Mouse (Mus musculus) kidney, embryonic 16.5 days (tissue): ENCODE data around the gene Rps18. TPM values are rescaled to one million over a fixed set of nuclear protein-coding genes. Genes with fewer than 3 reads are reported as not detected.
"Not testable (repeated sequence)": the region's sequence is repeated elsewhere in the genome, so short reads cannot be mapped to it uniquely, and the experiment has no call there.

ENCODE experiments used
- ATAC-seq: fragments of 200-750 bp; cut with Nextera tagmentation; 2 replicates; pipeline ENCODE4 v1.8.0; 2017; ENCODE audit warnings: moderate TSS enrichment; ENCODE audit not compliant: low FRiP score, low TSS enrichment
- H3K27ac ChIP-seq: fragments of 300-500 bp; sonication (generic); 2 replicates; pipeline ENCODE4 v1.5.1; 2014; ENCODE audit warnings: low read length
- H3K27me3 ChIP-seq: fragments of 300-500 bp; sonication (generic); 2 replicates; pipeline ENCODE4 v1.6.1; 2014; ENCODE audit warnings: low read length, control low read depth, mixed read lengths; ENCODE audit not compliant: insufficient read depth
- H3K36me3 ChIP-seq: fragments of 300-500 bp; sonication (generic); 2 replicates; pipeline ENCODE4 v1.6.1; 2014; ENCODE audit warnings: low read length, control low read depth, mixed read lengths; ENCODE audit not compliant: insufficient read depth
- H3K4me1 ChIP-seq: fragments of 300-500 bp; sonication (generic); 2 replicates; pipeline ENCODE4 v1.6.1; 2014; ENCODE audit warnings: low read length, control low read depth, mixed read lengths; ENCODE audit not compliant: insufficient read depth
- H3K4me2 ChIP-seq: fragments of 300-500 bp; sonication (generic); replicated peaks from 2 replicates; pipeline ENCODE4 v1.6.1; 2014; ENCODE audit warnings: low read depth, low read length
- H3K4me3 ChIP-seq: fragments of 300-500 bp; sonication (generic); 2 replicates; pipeline ENCODE4 v1.5.1; 2014; ENCODE audit warnings: mild to moderate bottlenecking, low read length
- H3K9ac ChIP-seq: fragments of 300-500 bp; sonication (generic); replicated peaks from 2 replicates; pipeline ENCODE4 v1.6.1; 2014; ENCODE audit warnings: low read length
- H3K9me3 ChIP-seq: fragments of 300-500 bp; sonication (generic); 2 replicates; pipeline ENCODE4 v1.6.1; 2016; ENCODE audit warnings: low read length, control low read depth
- WGBS: fragments of 180-500 bp; shearing (Covaris S2); extraction: QIAGEN DNeasy Blood & Tissue Kit; methylation state at CpG from one replicate; pipeline ENCODE4 v1.1.7; 2014; 5-methylcytosine and 5-hydroxymethylcytosine counted together
- polyA plus RNA-seq: library from polyadenylated mRNA; unstranded; fragments of >200 nt; fragmentation: Nextera tagmentation; extraction: Ambion mirVana; gene quantifications from 2 replicates; pipeline ENCODE4 v1.2.1, GENCODE M21; 2015

Gene Rps18
- polyA plus RNA-seq, 1 experiment from 2014 or later, result 1,786 TPM

GRCm38 (mm10) chr17:33956336-33956735, 535 bp upstream of the Rps18 start:
- Histone ChIP-seq H3K4me1 (peaks cover 38% of the 10 kb centered on the region), H3K27ac (no peak overlapping the region), H3K27me3 (no peaks in the 10 kb centered on the region), H3K4me3 (peak overlapping the region; percentile 87), H3K36me3 (peaks cover 46% of the 10 kb centered on the region), H3K4me2 (peak overlapping the region; percentile 74), H3K9me3 (no peaks in the 10 kb centered on the region), H3K9ac (peak overlapping the region; percentile 75)
- WGBS, result 7% methylated on average over 10 of the region's 10 CpGs
- ATAC-seq, result no peak

DNA sequence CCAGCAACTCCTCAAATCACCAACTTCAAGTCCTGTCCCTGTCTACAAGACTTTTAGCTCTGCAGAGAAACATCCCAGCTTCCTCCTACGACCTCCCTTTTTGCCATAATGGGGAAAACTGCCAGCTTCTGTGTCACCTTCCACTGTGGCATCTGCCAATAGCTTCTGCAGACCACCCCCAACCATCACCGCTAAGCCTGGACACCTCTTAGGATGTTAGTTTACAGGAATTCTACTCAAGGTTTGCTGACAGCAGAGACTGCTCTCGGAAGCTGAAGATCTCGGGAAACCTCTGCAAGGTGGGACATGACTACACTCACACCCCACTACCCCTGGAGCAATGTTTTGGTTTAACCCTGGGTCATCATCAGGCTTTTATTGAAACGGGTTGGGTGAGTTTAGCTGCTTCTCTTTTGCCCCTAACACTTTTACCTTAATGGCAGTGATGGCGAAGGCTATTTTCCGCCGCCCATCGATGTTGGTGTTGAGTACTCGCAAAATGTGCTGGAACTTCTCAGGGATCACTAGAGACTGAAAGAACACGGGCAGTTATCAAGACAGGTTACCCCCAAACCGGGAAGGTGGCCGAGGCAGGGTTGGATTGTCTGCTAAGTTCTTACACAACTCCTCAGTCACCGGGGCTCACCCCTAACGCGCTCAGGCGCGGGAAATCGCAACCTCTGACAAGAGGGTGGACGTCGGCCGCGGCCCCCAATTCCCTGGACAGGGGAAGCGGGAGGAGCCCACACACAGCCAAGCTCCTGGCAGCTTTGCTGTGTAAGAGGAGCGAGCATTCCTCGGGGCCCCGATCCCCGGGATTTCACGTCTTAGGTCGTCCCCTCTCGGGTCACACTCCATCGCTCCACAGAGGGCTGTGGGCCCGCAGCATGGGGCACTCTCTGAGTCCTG, 901 bp downstream of the Rps18 start:
- Histone ChIP-seq H3K9me3 (no peaks in the 10 kb centered on the region), H3K9ac (peak overlapping the region; percentile 87), H3K4me1 (peaks cover 50% of the 10 kb centered on the region), H3K4me3 (peak overlapping the region; percentile 87), H3K27ac (peak overlapping the region; percentile 87), H3K4me2 (peak overlapping the region; percentile 99), H3K36me3 (peaks cover 40% of the 10 kb centered on the region), H3K27me3 (no peaks in the 10 kb centered on the region)
- no peak; the same call in 1 of the 2 replicates for ATAC-seq
- under 1% methylated on average over 33 of the region's 33 CpGs for WGBS

DNA sequence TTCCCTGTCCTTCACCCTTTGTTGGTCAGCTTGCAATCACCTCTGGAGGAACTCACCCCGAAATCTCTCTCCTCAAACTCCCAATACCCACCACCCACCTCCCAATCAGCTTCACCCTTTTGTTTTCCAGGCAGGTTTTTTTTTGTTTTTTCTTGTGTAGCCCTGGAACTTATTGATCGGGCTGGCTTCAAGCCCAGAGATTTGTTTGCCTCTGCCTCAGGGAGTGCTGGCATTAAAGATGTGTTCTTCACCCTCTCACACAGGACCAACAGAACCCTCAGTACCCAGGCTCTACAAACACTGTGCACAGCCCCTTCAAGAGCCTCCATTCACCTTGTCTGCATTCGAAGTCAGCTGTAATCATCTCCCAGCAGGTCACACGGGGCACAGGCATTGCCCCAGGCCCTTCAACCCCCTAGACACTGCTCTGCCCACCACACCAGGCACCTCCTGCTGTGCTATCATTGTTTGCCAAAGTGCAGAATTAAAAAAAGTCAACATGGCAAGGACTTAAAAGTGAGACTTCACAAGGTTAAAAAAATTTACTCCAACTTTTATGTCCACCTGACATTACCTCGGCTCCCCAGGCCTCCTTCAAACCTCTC, 1.7 kb downstream of the Rps18 start:
- Histone ChIP-seq H3K27ac (peak overlapping the region; percentile 87), H3K36me3 (peaks cover 36% of the 10 kb centered on the region), H3K4me1 (peaks cover 50% of the 10 kb centered on the region), H3K9ac (peak overlapping the region; percentile 87), H3K9me3 (no peaks in the 10 kb centered on the region), H3K4me2 (peak overlapping the region; percentile 99), H3K4me3 (peak overlapping the region; percentile 87), H3K27me3 (no peaks in the 10 kb centered on the region)
- WGBS, result 40% methylated on average over 5 of the region's 5 CpGs
- no peak for ATAC-seq

GRCm38 (mm10) chr17:33953310-33953709, 2.5 kb downstream of the Rps18 start:
- no peak for ATAC-seq
- peaks cover 50% of the 10 kb centered on the region for H3K4me1 ChIP-seq

DNA sequence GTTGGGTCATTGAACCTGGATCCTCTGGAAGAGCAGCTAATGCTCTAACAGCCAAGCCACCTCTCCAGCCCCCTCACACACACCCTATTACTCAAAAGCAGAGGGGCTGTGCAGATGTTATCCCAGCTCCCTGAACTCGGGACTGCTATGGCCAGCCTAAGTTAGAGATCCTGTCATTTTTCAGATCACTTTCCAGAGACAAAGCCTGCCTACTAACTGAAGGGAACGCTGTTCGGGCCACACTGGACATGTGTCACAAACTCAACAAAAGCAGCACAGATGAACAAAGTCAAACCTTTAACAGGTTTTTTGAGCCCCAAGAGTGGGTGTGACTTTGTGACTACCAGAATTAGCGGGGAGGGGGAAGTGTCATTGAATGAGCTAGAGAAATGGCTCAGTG, 2.9 kb downstream of the Rps18 start:
- Histone ChIP-seq H3K9me3 (no peaks in the 10 kb centered on the region), H3K27ac (peak overlapping the region; percentile 43; the same call in 1 of the 2 replicates), H3K4me3 (no peak overlapping the region), H3K36me3 (peaks cover 32% of the 10 kb centered on the region), H3K4me1 (peaks cover 50% of the 10 kb centered on the region), H3K9ac (peak overlapping the region; percentile 87), H3K27me3 (no peaks in the 10 kb centered on the region), H3K4me2 (0 out of 2 replicates have a peak overlapping the region, but pooled peaks have one; percentile 99)
- 82% methylated on average over 4 of the region's 4 CpGs for WGBS
- no peak for ATAC-seq

More at GRCm38 (mm10) chr17:33953310-33953709, 2.5 kb downstream of the Rps18 start:
- WGBS, result 81% methylated on average over 3 of the region's 3 CpGs
- Histone ChIP-seq H3K27ac (0 out of 2 replicates have a peak overlapping the region, but pooled peaks have one; percentile 43), H3K9me3 (no peaks in the 10 kb centered on the region), H3K4me2 (peak overlapping the region; percentile 99), H3K27me3 (no peaks in the 10 kb centered on the region), H3K36me3 (peaks cover 35% of the 10 kb centered on the region), H3K4me3 (peak overlapping the region; percentile 87; the same call in 1 of the 2 replicates), H3K9ac (peak overlapping the region; percentile 87)

GRCm38 (mm10) chr17:33952015-33952414, 3.8 kb downstream of the Rps18 start:
- 0 out of 2 replicates have a peak overlapping the region, but pooled peaks have one; percentile 10 for H3K9ac ChIP-seq
- not testable (repeated sequence) for ATAC-seq
- H3K4me3 ChIP-seq, result peak overlapping the region; percentile 51; the same call in 1 of the 2 replicates

GRCm38 (mm10) chr17:33951021-33951946, 4.5 kb downstream of the Rps18 start, which contains the start of gene B3galt4:
B3galt4 (minus strand) TSS chr17:33951488.
- H3K27ac ChIP-seq, result peak within 1 kb of the TSS; percentile 92
- H3K9ac ChIP-seq, result peak within 1 kb of the TSS; percentile 64
- no peaks in the 10 kb centered on the region for H3K9me3 ChIP-seq
- no peaks in the 10 kb centered on the region for H3K27me3 ChIP-seq
- peak; percentile 83 for ATAC-seq
- H3K36me3 ChIP-seq, result peaks cover 34% of the 10 kb centered on the region
- WGBS, result 1% methylated on average over 45 of the region's 45 CpGs
- H3K4me3 ChIP-seq, result peak within 1 kb of the TSS; percentile 51
- H3K4me1 ChIP-seq, result peaks cover 45% of the 10 kb centered on the region
- H3K4me2 ChIP-seq, result peak within 1 kb of the TSS; percentile 75

More at GRCm38 (mm10) chr17:33952015-33952414, 3.8 kb downstream of the Rps18 start:
- H3K36me3 ChIP-seq, result peaks cover 31% of the 10 kb centered on the region
- peak overlapping the region; percentile 92 for H3K27ac ChIP-seq
- peak overlapping the region; percentile 75 for H3K4me2 ChIP-seq
- 61% methylated on average over 13 of the region's 13 CpGs for WGBS
- peaks cover 50% of the 10 kb centered on the region for H3K4me1 ChIP-seq
- not testable (repeated sequence) for H3K9me3 ChIP-seq, H3K27me3 ChIP-seq

DNA sequence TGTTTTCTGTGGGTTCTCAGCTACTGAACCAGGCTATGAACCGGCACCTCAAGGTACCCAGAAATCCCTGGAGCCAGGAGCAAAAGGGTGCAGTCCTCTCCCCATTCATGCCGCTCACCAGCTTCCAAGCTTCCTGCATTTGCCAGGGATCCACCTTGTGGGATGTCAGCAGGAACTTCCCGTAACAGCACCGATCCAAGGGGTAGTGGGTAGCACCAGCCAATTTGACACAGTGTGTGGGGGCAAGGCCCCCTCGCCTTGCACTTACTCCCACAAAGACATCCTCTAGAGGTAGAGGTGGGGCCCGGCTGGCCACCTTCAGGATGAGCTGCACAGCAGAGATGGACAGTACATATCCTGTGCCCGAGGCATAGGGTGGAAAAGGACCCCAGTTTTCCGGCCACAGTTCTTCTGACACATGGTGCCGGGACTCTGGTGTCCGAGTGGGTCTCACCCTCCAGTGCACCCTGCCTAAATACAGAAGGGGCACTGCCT, 5.6 kb downstream of the Rps18 start:
- peak overlapping the region; percentile 64; the same call in 1 of the 2 replicates for H3K9ac ChIP-seq
- H3K27me3 ChIP-seq, result no peaks in the 10 kb centered on the region
- peak overlapping the region; percentile 75 for H3K4me2 ChIP-seq
- peak overlapping the region; percentile 92 for H3K27ac ChIP-seq
- H3K4me1 ChIP-seq, result peaks cover 45% of the 10 kb centered on the region
- peak overlapping the region; percentile 51 for H3K4me3 ChIP-seq
- 73% methylated on average over 10 of the region's 10 CpGs for WGBS
- ATAC-seq, result no peak
- peaks cover 39% of the 10 kb centered on the region for H3K36me3 ChIP-seq
- no peaks in the 10 kb centered on the region for H3K9me3 ChIP-seq
